Mouse (Mus musculus): ENCODE measurements around the gene 5730596B20Rik. TPM values are rescaled to one million over a fixed set of nuclear protein-coding genes. Genes with fewer than 3 reads are reported as not detected.
A peak's percentile ranks its signal among the peaks of the same experiment; 100 is the strongest.

Gene 5730596B20Rik
- polyA plus RNA-seq, 1 experiment = not detected

DNA sequence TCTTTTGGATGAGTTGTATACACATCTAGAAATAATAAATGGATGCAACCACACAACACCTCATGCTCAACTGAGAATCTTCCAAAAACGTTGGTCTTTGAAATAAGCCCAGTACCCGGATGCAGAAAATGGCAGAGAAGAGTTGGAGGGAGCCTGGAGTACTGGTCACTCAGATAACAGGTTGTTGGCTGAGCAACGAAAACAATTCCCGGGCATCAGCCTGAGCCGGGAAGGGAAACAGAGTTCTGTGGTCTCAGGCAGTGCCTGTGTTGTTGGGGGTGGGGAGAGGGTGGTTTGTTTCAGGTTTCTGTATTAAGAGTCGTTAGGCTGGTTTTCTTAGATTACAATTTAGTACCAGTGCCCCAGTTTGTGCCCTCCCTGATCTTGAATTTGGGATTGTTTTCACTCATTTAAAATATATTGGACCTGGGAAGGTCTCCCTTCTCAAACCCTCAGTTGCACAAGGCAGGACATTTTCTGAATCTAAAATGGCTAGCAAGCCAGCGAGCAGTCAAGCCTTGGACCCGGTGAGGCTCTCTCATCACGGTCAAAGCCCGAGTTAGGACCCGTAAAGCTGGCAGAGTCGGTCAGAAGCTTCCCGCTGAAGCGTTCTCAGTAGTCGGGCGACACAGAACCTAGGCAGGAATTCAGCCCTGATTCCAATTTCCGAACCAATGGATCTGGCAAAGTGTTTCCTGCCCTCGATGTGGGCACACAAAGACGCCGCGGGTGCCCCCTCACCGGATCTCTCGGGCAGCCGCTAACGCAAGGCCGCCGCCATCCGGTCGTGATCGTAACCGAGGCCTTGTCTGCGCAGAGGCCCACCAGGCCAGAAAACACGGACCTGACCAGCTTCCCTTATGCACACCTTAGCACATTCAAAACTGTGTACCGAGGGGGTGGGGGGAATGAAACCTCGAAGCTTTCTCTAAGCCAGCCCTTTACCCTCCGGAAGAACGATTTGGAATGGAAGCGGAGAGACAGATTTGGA lies 51.5 kb downstream of the 5730596B20Rik start:
- H3K27ac ChIP-seq (ENCODE audit: control insufficient read depth, insufficient read depth, low read depth, low read length, poor library complexity) = peak overlapping the region; percentile 50; the same call in 1 of the 2 replicates
- 2% methylated on average over 38 of the region's 38 CpGs for WGBS
- 0 out of 2 replicates have a peak, but pooled peaks have one; percentile 10 for TF ChIP-seq POLR2A (IDR thresholded peaks at IDR 0.05; ENCODE audit: borderline replicate concordance, control insufficient read depth, low read depth, low read length)
- TF ChIP-seq CTCF (IDR thresholded peaks at IDR 0.05; ENCODE audit: control insufficient read depth, insufficient read depth, low read length) = no peak
- H3K4me3 ChIP-seq (replicated peaks; ENCODE audit: control insufficient read depth, low read depth, low read length) = peak overlapping the region; percentile 21
- no peaks in the 10 kb centered on the region for H3K4me1 ChIP-seq (ENCODE audit: control insufficient read depth, insufficient read depth, low read length)

DNA sequence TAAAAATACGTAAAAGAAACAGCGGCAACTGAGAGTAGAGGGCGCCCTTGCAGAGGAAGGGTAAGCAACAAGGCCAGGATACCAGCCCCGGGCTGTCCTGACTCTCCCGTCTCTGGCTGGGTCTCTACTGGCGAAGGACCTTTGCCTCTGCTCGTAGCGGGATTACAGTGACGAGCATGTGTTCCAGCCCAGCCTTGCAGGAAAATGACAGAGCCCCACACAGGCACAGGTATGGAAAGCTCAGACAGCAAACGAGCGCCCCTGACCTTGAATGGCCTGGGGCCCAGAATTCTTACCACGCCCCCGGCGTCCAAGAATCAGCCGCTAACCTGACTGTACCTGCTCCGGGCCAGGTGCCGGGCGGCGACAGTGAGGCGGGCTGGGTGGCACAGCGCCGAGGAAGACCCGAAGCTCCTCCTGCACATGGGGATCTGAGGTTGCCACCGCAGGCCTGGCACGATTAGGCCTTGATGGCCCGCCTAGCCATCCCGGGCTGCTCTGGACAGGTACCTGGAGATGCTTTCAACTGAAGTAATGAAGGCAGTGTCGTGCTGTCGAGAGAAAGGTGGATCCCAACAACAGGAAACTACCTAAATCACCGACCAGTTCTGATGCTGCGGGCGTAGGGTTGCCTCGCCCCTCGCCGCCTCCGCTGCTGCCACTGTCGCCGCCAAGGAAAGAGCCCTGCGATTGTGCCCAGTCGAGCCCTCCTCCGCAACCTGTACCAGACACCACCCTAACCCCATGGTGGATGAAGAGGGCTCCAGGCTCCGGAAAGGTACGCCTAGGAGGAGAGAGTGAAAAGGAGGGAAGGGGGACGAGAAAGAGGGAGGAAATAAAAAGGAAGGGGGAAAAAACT lies 52.5 kb downstream of the 5730596B20Rik start:
- Histone ChIP-seq H3K4me1 (ENCODE audit: control insufficient read depth, insufficient read depth, low read length) (no peaks in the 10 kb centered on the region), H3K4me3 (replicated peaks; ENCODE audit: control insufficient read depth, low read depth, low read length) (peak overlapping the region; percentile 44), H3K27ac (ENCODE audit: control insufficient read depth, insufficient read depth, low read depth, low read length, poor library complexity) (peak overlapping the region; percentile 32; the same call in 1 of the 2 replicates)
- 1% methylated on average over 44 of the region's 44 CpGs for WGBS
- TF ChIP-seq POLR2A (IDR thresholded peaks at IDR 0.05; ENCODE audit: borderline replicate concordance, control insufficient read depth, low read depth, low read length) (no peak), CTCF (IDR thresholded peaks at IDR 0.05; ENCODE audit: control insufficient read depth, insufficient read depth, low read length) (no peak)

Other genes with a start within 250 kb of the 5730596B20Rik start
- 65.0 and 102 TPM in 2 replicates for gene Skap2, start 164.9 kb upstream of the 5730596B20Rik start, polyA plus RNA-seq (2011; ENCODE audit: insufficient read depth, insufficient read length, low replicate concordance, missing spikeins)
- gene Hoxa1, start 19.2 kb upstream of the 5730596B20Rik start, polyA plus RNA-seq (2011; ENCODE audit: insufficient read depth, insufficient read length, low replicate concordance, missing spikeins) = 0.97 TPM in 1 of 2 replicates, not detected in the other
- 1.4 TPM in 1 of 2 replicates, not detected in the other for gene Hoxa2, start 12.7 kb upstream of the 5730596B20Rik start, polyA plus RNA-seq (2011; ENCODE audit: insufficient read depth, insufficient read length, low replicate concordance, missing spikeins)
- gene Hoxa4, start 14.3 kb downstream of the 5730596B20Rik start, polyA plus RNA-seq (2011; ENCODE audit: insufficient read depth, insufficient read length, low replicate concordance, missing spikeins) = 1.8 TPM in 1 of 2 replicates, not detected in the other
- gene Hoxa5, start 27.1 kb downstream of the 5730596B20Rik start, polyA plus RNA-seq (2011; ENCODE audit: insufficient read depth, insufficient read length, low replicate concordance, missing spikeins) = 1.5 and 2.4 TPM in 2 replicates
- gene Hoxa6, start 31.2 kb downstream of the 5730596B20Rik start, polyA plus RNA-seq (2011; ENCODE audit: insufficient read depth, insufficient read length, low replicate concordance, missing spikeins) = not detected in 2 replicates
- gene Hoxa3, start 35.8 kb downstream of the 5730596B20Rik start, polyA plus RNA-seq (2011; ENCODE audit: insufficient read depth, insufficient read length, low replicate concordance, missing spikeins) = 1.2 and 2.4 TPM in 2 replicates
- not detected in 2 replicates for gene Gm28308, start 35.8 kb downstream of the 5730596B20Rik start, polyA plus RNA-seq (2011; ENCODE audit: insufficient read depth, insufficient read length, low replicate concordance, missing spikeins)
- 1.4 and 2.8 TPM in 2 replicates for gene Hoxa7, start 44.4 kb downstream of the 5730596B20Rik start, polyA plus RNA-seq (2011; ENCODE audit: insufficient read depth, insufficient read length, low replicate concordance, missing spikeins)
- 2.2 and 3.8 TPM in 2 replicates for gene Hoxa9, start 53.6 kb downstream of the 5730596B20Rik start, polyA plus RNA-seq (2011; ENCODE audit: insufficient read depth, insufficient read length, low replicate concordance, missing spikeins)
- gene Hoxa10, start 63.4 kb downstream of the 5730596B20Rik start, polyA plus RNA-seq (2011; ENCODE audit: insufficient read depth, insufficient read length, low replicate concordance, missing spikeins) = 0.93 and 1.6 TPM in 2 replicates
- 1.3 TPM in 1 of 2 replicates, not detected in the other for gene Hoxa11, start 68.3 kb downstream of the 5730596B20Rik start, polyA plus RNA-seq (2011; ENCODE audit: insufficient read depth, insufficient read length, low replicate concordance, missing spikeins)
- gene Hoxa13, start 83.4 kb downstream of the 5730596B20Rik start, polyA plus RNA-seq (2011; ENCODE audit: insufficient read depth, insufficient read length, low replicate concordance, missing spikeins) = not detected in 2 replicates
- gene Evx1, start 136.0 kb downstream of the 5730596B20Rik start, polyA plus RNA-seq (2011; ENCODE audit: insufficient read depth, insufficient read length, low replicate concordance, missing spikeins) = not detected in 2 replicates

Data from bone marrow, adult 2 months (tissue).